Mouse (Mus musculus) forebrain, embryonic 10.5 days (tissue): ENCODE data around the gene Tnfrsf9. TPM values are rescaled to one million over a fixed set of nuclear protein-coding genes. Genes with fewer than 3 reads are reported as not detected.

ENCODE experiments used
- DNase-seq: peaks from one replicate; pipeline ENCODE4 v3.0.0-alpha.2; 2017; ENCODE audit warnings: low spot score; ENCODE audit errors: extremely low spot score
- H3K27ac ChIP-seq: fragments of 300-500 bp; sonication (generic); 2 replicates; pipeline ENCODE4 v1.5.1; 2016; ENCODE audit warnings: mild to moderate bottlenecking
- H3K27me3 ChIP-seq: fragments of 300-500 bp; sonication (generic); 2 replicates; pipeline ENCODE4 v1.6.1; 2016; ENCODE audit warnings: mild to moderate bottlenecking; ENCODE audit not compliant: poor library complexity, severe bottlenecking
- H3K36me3 ChIP-seq: fragments of 300-500 bp; sonication (generic); replicated peaks from 2 replicates; pipeline ENCODE4 v1.6.1; 2016; ENCODE audit warnings: mild to moderate bottlenecking, moderate library complexity
- H3K4me1 ChIP-seq: fragments of 300-500 bp; sonication (generic); 2 replicates; pipeline ENCODE4 v1.6.1; 2016
- H3K4me3 ChIP-seq: fragments of 300-500 bp; sonication (generic); 2 replicates; pipeline ENCODE4 v1.5.1; 2016; ENCODE audit warnings: mild to moderate bottlenecking, moderate library complexity
- H3K9me3 ChIP-seq: fragments of 300-500 bp; sonication (generic); 2 replicates; pipeline ENCODE4 v1.6.1; 2016; ENCODE audit warnings: mild to moderate bottlenecking, moderate library complexity
- WGBS: fragments of 180-500 bp; shearing (Covaris S2); methylation state at CpG from one replicate; pipeline ENCODE4 v1.1.7; 2016; 5-methylcytosine and 5-hydroxymethylcytosine counted together
- polyA plus RNA-seq: library from polyadenylated mRNA; unstranded; fragments of >200 nt; fragmentation: Nextera tagmentation; extraction: Ambion mirVana; gene quantifications from 2 replicates; pipeline ENCODE4 v1.2.1, GENCODE M21; 2016

Gene Tnfrsf9
- polyA plus RNA-seq, 1 experiment from 2014 or later = 0.32 TPM

DNA sequence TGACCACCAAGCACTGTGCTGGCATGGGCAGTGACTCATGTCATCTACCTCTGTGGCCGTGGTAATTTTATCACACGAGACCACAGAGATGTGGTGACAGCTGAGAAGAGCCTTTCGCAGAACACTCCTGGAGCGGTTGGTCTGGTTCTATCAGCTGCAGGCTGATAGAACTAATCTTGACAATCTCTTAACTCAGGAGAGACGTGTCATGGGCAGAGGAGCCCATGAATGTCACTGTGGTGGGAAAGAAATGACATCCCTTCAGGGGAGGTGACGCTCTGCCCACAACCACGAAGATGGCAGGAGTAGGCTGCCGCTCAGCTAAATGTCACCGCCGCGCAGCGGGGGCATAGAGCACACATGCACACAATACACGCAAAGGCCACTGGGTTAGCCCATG, 9.9 kb downstream of the Tnfrsf9 start:
- H3K36me3 ChIP-seq = no peaks in the 10 kb centered on the region
- peaks cover 14% of the 10 kb centered on the region for H3K4me1 ChIP-seq
- no peaks in the 10 kb centered on the region for H3K27me3 ChIP-seq
- H3K27ac ChIP-seq = no peak overlapping the region
- no peak for DNase-seq
- no peak overlapping the region for H3K4me3 ChIP-seq
- 87% methylated on average over 13 of the region's 13 CpGs for WGBS
- no peaks in the 10 kb centered on the region for H3K9me3 ChIP-seq

DNA sequence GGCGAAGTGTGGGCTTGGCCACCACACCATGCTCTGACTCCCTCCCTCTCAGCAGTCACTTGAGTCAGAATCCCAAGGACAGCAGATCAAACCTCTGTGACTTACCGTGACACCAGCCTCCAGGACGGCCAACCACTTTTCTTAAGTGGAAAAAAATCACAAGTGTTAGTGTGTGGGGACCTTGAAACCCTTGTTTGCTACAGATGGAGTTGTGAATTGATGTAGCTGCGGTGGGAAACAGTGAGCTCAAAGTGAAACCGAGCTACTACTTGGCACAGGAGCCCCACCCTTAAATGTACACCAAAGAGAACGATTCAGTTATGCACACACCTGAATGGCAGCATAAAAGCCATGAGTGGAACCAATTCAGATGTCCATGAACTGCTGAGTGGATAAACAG, 10.6 kb downstream of the Tnfrsf9 start:
- Histone ChIP-seq H3K4me1 (peaks cover 14% of the 10 kb centered on the region), H3K9me3 (no peaks in the 10 kb centered on the region), H3K36me3 (no peaks in the 10 kb centered on the region), H3K4me3 (no peak overlapping the region), H3K27me3 (no peaks in the 10 kb centered on the region), H3K27ac (no peak overlapping the region)
- DNase-seq = no peak
- 85% methylated on average over 6 of the region's 6 CpGs for WGBS

DNA sequence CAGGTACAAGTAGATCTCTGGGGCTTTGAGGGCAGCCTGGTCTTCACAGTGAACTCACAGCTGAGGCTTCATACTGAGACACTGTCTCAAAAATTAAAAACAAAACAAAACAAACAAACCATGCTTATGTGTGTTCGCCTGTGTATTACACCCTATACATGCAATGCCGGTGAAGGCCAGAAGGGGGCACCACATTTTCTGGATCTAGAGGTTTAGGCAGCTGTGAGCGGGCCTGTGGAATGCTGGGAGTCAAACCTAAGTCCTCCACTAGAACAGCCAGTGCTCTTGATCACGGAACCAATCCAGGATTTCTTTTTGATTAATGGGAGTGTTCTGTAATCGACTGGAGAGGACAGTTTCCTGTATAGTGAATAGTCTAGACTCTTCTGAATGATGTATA, 11.6 kb downstream of the Tnfrsf9 start:
- H3K4me3 ChIP-seq = no peak overlapping the region
- H3K27me3 ChIP-seq = no peaks in the 10 kb centered on the region
- 57% methylated on average over 5 of the region's 5 CpGs for WGBS

DNA sequence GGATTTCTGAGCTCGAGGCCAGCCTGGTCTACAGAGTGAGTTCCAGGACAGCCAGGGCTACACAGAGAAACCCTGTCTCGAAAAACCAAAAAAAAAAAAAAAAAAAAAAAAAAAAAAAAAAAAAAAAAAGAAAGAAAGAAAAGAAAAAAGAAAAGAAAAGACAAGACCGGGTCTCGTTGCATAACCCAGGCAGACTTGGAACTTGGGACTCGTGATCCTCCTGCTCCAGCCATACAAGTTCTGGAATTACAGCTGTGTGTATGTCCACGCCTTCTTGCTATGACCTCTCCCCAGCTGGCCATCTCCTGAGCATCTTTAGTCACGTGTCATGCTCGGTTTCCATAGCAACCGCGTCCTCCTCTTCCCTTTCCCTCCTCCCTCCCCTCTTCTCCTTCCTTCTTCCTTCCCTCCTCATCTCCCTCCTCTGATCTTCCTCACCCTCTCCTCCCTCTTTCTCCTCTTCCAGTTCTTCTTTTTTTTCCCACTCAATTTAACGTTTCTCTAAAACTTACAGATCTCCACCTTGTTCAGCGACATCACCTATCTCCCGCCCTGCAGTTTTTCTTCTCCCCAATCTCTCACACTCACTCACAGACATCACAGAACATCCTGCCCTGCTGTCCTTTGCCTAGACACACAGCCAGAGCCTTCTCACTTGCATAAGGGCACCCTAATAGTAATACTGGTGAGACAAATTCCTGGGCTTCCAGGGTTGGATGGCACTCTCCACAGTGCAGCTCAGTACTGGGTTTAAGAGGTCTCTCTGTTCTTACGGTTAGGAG, 12.8 kb downstream of the Tnfrsf9 start:
- H3K27ac ChIP-seq = no peak overlapping the region
- DNase-seq = no peak
- no peak overlapping the region for H3K4me3 ChIP-seq
- peaks cover 9% of the 10 kb centered on the region; the same call in 1 of the 2 replicates for H3K4me1 ChIP-seq
- no peaks in the 10 kb centered on the region for H3K9me3 ChIP-seq
- no peaks in the 10 kb centered on the region for H3K27me3 ChIP-seq
- H3K36me3 ChIP-seq = no peaks in the 10 kb centered on the region
- WGBS = 50% methylated on average over 14 of the region's 14 CpGs

More for the DNA sequence above, 11.6 kb downstream of the Tnfrsf9 start:
- Histone ChIP-seq H3K36me3 (no peaks in the 10 kb centered on the region), H3K4me1 (peaks cover 13% of the 10 kb centered on the region), H3K9me3 (no peaks in the 10 kb centered on the region), H3K27ac (no peak overlapping the region)
- no peak for DNase-seq

DNA sequence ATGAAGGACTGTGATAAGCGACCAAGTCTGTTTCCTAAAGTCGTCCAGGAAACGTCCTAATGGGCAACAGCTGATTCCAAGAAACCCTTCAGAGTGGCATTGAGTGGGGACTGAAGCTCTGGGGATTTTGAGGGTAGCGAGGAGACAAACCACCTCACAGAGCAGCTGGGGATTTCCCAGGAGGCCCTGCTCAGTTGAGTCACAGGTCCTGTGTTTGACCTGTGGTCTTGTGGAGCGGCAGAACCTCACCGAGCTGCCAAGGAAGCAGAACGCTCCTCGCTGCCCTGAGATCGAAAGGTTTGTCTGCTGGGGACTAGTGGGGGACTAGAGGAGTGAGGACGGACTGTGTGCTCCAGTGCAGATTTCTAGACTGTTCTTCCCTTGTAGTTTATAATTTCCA, 13.4 kb downstream of the Tnfrsf9 start:
- H3K4me1 ChIP-seq = peaks cover 9% of the 10 kb centered on the region; the same call in 1 of the 2 replicates
- DNase-seq = no peak
- H3K9me3 ChIP-seq = no peaks in the 10 kb centered on the region
- no peaks in the 10 kb centered on the region for H3K36me3 ChIP-seq
- 76% methylated on average over 10 of the region's 10 CpGs for WGBS
- H3K4me3 ChIP-seq = no peak overlapping the region
- H3K27me3 ChIP-seq = no peaks in the 10 kb centered on the region
- no peak overlapping the region for H3K27ac ChIP-seq

DNA sequence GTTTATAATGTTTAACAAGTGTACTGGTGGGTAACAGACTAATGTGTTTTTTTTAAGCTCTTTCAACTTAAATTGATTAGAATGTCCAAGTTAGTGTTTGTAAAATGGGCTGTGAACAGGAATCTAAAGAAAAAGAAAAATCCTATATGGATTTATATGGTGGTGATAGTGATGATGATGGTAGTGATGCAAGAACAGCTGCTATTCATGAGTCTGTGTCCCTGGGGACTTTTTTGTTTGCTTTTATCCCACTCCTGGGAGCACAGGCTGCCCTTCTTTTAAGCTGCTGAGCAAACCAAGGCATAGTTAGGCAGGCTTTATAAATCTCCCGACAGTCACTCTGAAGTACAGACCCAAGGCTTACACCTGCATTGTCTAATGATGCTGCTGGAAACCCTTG, 19.1 kb downstream of the Tnfrsf9 start:
- H3K4me3 ChIP-seq = no peak overlapping the region
- no peak overlapping the region for H3K27ac ChIP-seq
- no peaks in the 10 kb centered on the region for H3K27me3 ChIP-seq
- no peak for DNase-seq
- WGBS = 91% methylated on average over 1 of the region's 1 CpGs
- no peaks in the 10 kb centered on the region for H3K9me3 ChIP-seq
- H3K4me1 ChIP-seq = no peaks in the 10 kb centered on the region
- no peaks in the 10 kb centered on the region for H3K36me3 ChIP-seq

DNA sequence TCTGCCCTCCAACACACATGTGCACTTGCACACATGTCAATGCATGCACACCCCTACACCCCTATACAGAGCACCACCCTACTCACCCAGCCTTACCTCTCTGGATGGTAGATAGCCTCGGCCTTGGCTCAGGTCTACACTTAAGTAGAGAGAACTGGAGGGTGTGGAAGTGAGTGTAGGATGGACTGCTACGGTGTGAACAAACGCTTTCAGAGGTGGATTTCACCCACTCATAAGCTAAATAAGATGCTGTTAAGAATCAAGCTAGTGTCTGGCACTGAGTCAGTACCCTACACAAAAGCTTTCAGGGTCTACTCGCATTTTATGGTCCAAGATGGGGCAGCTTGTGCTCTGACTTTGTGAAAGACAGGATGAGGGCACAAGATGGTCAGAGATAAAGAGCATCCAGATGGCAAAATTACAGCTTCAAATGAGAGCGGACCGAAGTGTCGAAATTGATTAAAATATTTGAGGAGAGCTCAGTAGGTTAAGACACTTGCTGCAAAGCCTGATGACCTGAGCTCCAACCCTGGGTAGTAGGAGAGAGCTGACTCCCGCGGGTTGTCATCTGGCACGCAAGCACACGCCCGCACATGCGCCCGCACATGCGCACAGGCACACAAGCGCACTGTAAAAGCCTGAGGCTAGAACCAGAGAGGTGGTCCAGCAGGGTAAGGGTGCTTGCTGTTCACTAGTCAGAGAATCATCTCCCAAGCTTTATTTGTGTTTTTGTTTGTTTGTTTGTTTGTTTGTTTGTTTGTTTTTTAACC, 23.1 kb downstream of the Tnfrsf9 start:
- Histone ChIP-seq H3K9me3 (no peaks in the 10 kb centered on the region), H3K4me3 (no peak overlapping the region), H3K36me3 (no peaks in the 10 kb centered on the region), H3K27ac (no peak overlapping the region), H3K27me3 (no peaks in the 10 kb centered on the region), H3K4me1 (no peaks in the 10 kb centered on the region)
- WGBS = 85% methylated on average over 16 of the region's 16 CpGs
- no peak for DNase-seq

DNA sequence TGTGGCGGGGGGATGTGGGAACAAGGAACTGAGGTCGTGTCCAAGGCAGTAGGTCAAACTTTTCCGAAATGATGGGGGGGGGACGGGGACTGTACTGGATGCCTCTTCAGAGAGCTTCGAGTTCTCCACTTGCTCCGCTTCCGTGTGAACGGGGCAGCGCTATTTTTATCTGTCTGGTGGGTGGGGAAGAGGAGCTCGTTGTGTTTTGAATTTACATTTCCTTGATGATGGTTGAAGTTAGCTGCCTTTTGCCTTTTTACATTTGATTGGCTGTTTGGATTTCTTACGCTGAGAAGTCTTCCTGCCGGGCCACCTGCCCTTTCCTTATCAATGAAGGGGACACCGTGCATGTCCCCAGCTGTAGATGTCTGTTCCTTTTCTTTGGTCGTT, 23.7 kb downstream of the Tnfrsf9 start:
- Histone ChIP-seq H3K36me3 (no peaks in the 10 kb centered on the region), H3K27me3 (no peaks in the 10 kb centered on the region), H3K4me3 (no peak overlapping the region), H3K27ac (no peak overlapping the region), H3K4me1 (no peaks in the 10 kb centered on the region), H3K9me3 (no peaks in the 10 kb centered on the region)
- no peak for DNase-seq
- WGBS = 74% methylated on average over 14 of the region's 14 CpGs

DNA sequence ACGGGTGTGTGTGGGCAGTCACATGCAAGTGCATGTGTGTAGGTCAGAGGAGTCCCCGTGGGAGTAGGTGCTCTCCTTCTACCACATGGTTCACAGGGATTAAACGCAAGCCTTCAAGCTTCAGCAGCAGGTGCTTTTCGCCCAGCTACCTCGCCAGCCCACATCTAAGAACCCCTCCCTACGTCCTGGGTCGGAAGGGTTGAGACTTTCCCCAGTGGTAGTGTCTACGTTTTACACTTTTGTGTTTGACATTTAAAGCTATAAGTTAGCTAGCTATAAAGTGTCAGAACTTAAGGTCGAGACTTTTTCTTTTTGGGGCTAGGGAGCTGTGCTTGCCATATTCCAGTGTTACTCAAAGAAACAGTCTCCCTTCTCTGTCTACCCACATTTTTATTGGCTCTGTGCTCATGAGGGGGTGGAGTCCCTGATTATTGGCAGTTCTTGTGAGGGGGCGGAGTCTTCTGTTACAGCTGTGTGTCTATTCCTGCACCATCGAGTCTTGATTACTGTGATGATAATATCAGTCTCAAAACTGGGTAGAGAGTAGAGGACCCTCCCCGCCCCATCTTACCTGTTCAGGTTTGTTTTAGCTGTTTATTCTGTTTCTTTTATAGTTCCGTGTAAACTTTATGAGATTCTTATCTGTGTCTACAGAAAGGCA, 25.8 kb downstream of the Tnfrsf9 start:
- H3K27ac ChIP-seq = no peak overlapping the region
- H3K36me3 ChIP-seq = no peaks in the 10 kb centered on the region
- H3K4me1 ChIP-seq = no peaks in the 10 kb centered on the region
- no peak for DNase-seq
- H3K9me3 ChIP-seq = no peaks in the 10 kb centered on the region
- no peak overlapping the region for H3K4me3 ChIP-seq
- H3K27me3 ChIP-seq = no peaks in the 10 kb centered on the region
- 68% methylated on average over 13 of the region's 13 CpGs for WGBS

DNA sequence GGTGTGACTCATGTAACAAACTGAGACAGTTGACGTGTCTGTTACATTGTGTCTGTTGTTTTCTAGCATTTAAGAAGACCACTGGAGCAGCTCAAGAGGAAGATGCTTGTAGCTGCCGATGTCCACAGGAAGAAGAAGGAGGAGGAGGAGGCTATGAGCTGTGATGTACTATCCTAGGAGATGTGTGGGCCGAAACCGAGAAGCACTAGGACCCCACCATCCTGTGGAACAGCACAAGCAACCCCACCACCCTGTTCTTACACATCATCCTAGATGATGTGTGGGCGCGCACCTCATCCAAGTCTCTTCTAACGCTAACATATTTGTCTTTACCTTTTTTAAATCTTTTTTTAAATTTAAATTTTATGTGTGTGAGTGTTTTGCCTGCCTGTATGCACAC, 30.3 kb downstream of the Tnfrsf9 start:
- no peak overlapping the region for H3K27ac ChIP-seq
- H3K4me3 ChIP-seq = no peak overlapping the region
- H3K4me1 ChIP-seq = no peaks in the 10 kb centered on the region
- DNase-seq = no peak
- no peaks in the 10 kb centered on the region for H3K27me3 ChIP-seq
- H3K36me3 ChIP-seq = no peaks in the 10 kb centered on the region
- WGBS = 95% methylated on average over 7 of the region's 7 CpGs
- no peaks in the 10 kb centered on the region for H3K9me3 ChIP-seq

DNA sequence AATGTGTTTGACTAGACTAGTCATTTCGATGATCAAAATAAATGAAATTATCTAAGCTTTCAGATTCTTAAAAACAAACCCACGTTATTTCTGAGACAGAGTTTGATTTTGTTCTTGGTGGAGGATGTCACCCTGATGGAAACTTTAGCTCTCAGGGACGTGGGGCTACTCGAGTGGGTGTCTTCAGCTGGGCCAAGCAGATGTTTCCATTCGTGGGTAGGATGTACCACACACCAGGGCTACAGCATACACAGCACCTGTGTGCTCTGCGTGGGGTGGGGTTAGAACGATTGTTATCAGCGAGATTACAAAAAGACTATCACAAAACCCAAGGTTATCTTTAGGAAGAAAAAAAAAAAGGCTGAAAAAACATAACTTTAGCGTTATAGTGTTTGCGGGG, 36.6 kb downstream of the Tnfrsf9 start:
- Histone ChIP-seq H3K27ac (no peak overlapping the region), H3K4me1 (no peaks in the 10 kb centered on the region), H3K9me3 (no peaks in the 10 kb centered on the region), H3K27me3 (no peaks in the 10 kb centered on the region), H3K36me3 (no peaks in the 10 kb centered on the region), H3K4me3 (no peak overlapping the region)
- WGBS = 88% methylated on average over 10 of the region's 10 CpGs
- DNase-seq = no peak

DNA sequence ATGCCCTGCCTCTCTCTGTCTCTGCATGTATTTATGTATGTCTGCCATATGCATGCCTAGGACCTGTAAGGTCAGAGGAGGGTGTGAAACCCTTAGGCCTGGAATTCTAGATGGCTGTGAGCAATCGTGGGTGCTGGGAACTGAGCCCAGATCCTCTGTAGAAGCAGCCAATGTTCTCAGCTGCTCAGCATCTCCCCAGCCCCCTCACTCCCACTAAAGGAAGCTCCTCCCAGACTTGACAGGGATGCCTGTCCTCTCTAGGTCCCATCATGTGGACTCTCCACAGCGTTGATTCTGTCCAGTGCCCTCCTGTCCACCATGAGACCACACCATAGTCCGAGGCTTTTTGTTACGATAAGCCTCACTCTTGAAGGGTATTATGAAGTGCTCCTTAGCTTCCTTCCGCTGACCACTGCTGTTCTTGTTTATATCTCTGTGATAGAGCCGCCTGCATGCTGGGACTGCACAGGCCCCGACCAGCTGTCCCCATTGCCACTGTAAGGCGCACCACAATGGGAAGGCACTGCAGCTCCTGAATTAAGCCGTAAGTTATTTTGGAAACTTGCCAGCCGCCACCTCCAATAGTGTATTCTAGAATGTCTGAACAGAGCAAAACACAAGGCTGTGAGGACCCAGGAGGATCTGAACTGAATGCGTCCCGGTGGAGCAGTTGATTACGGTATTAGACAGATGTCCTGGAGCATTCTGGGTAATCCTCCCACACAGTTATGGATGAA, 42.2 kb downstream of the Tnfrsf9 start:
- 89% methylated on average over 13 of the region's 13 CpGs for WGBS
- no peaks in the 10 kb centered on the region for H3K36me3 ChIP-seq
- no peak for DNase-seq
- H3K4me3 ChIP-seq = no peak overlapping the region
- H3K4me1 ChIP-seq = no peaks in the 10 kb centered on the region
- no peaks in the 10 kb centered on the region for H3K9me3 ChIP-seq
- H3K27ac ChIP-seq = no peak overlapping the region
- H3K27me3 ChIP-seq = no peaks in the 10 kb centered on the region
